Mouse (Mus musculus) lung, adult 2 months (tissue): ENCODE measurements around the gene Fanci.

Source experiments
- CTCF ChIP-seq: fragments of 200-500 bp; IDR thresholded peaks from 2 replicates; pipeline ENCODE4 v1.5.1; 2011; ENCODE audit warnings: mild to moderate bottlenecking, low read length, control low read depth; ENCODE audit not compliant: insufficient read depth
- POLR2A ChIP-seq: fragments of 200-500 bp; IDR thresholded peaks from 2 replicates; pipeline ENCODE4 v1.6.1; 2011; ENCODE audit warnings: low read depth, mild to moderate bottlenecking, control low read depth, low read length, borderline replicate concordance; ENCODE audit errors: extremely low read depth

DNA sequence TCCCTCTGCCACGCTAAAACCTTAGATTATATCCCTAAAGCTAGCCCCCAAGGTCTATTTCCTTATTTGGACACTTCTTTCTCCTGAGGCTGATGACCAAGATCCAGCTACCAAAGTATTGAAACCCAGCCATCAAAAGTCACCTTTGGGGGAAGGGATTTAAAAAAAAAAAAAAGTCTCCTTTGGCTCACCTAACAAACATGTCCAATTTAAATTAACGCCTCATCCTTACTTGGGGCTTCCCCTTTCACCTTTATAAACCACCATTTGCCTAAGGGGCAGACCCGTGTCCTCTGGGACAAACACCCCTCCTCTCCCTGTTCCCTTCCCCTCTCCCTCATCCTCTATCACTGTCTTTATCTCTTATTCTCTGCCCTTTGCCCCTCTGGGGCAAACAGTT lies 79.0 kb downstream of the Fanci start:
- TF ChIP-seq CTCF (no peak), POLR2A (no peak)
